Mouse (Mus musculus) ES-E14 (cell line): ENCODE measurements around the gene Proser3. TPM values are rescaled to one million over a fixed set of nuclear protein-coding genes. Genes with fewer than 3 reads are reported as not detected.
"Not testable (repeated sequence)": the region's sequence is repeated elsewhere in the genome, so short reads cannot be mapped to it uniquely, and the experiment has no call there.

Experiments
- DNase-seq: peaks from one replicate; pipeline ENCODE4 v3.0.0-alpha.2; 2013; ENCODE audit warnings: low read depth, low spot score
- H3K27ac ChIP-seq: 2 replicates; pipeline ENCODE4 v1.5.1; 2012; ENCODE audit warnings: low read depth, mild to moderate bottlenecking, low read length, moderate library complexity, mixed read lengths; ENCODE audit not compliant: poor library complexity, insufficient read depth, severe bottlenecking
- H3K36me3 ChIP-seq: 2 replicates; pipeline ENCODE4 v1.6.1; 2012; ENCODE audit warnings: mild to moderate bottlenecking, low read length, moderate library complexity, mixed read lengths; ENCODE audit not compliant: control insufficient read depth, poor library complexity, insufficient read depth, severe bottlenecking
- H3K4me1 ChIP-seq, 2 experiments: fragments of 150-350 bp in 1 of 2; sonication (generic) in 1 of 2; 2 replicates each; pipeline ENCODE4 v1.6.1; 2012; ENCODE audit warnings: low read length in 2 of 2, mild to moderate bottlenecking in 1 of 2, mixed read lengths in 1 of 2; ENCODE audit not compliant: control insufficient read depth in 2 of 2, insufficient read depth in 2 of 2, poor library complexity in 1 of 2
- H3K4me3 ChIP-seq, 2 experiments: fragments of 150-350 bp in 1 of 2; sonication (generic) in 1 of 2; 2 replicates each; pipeline ENCODE4 v1.5.1; 2012; ENCODE audit warnings: low read length in 2 of 2, low read depth in 1 of 2, mild to moderate bottlenecking in 1 of 2, mixed read lengths in 1 of 2; ENCODE audit not compliant: insufficient read depth in 1 of 2, poor library complexity in 1 of 2, severe bottlenecking in 1 of 2
- H3K9ac ChIP-seq: 2 replicates; pipeline ENCODE4 v1.6.1; 2012; ENCODE audit warnings: low read depth, mild to moderate bottlenecking, low read length, mixed read lengths; ENCODE audit not compliant: poor library complexity, insufficient read depth, severe bottlenecking
- H3K9me3 ChIP-seq: fragments of 150-350 bp; sonication (generic); 2 replicates; pipeline ENCODE4 v1.6.1; 2012; ENCODE audit warnings: low read depth, mild to moderate bottlenecking, low read length; ENCODE audit not compliant: control insufficient read depth, insufficient read depth
- CHD2 ChIP-seq: IDR thresholded peaks from 2 replicates; pipeline ENCODE4 v1.6.1; 2014; ENCODE audit warnings: mild to moderate bottlenecking, low read depth, low read length, inconsistent platforms
- HCFC1 ChIP-seq: IDR thresholded peaks from 2 replicates; pipeline ENCODE4 v1.6.1; 2012; ENCODE audit warnings: low read length, inconsistent platforms, borderline replicate concordance; ENCODE audit not compliant: insufficient read depth
- MAFK ChIP-seq: IDR thresholded peaks from 2 replicates; pipeline ENCODE4 v1.6.1; 2014; ENCODE audit warnings: mild to moderate bottlenecking, low read depth, low read length, inconsistent platforms; ENCODE audit not compliant: insufficient read depth
- ZC3H11A ChIP-seq: IDR thresholded peaks from 2 replicates; pipeline ENCODE4 v1.6.1; 2012; ENCODE audit warnings: low read depth, mild to moderate bottlenecking, inconsistent platforms, low read length, borderline replicate concordance
- ZNF384 ChIP-seq: IDR thresholded peaks from 2 replicates; pipeline ENCODE4 v1.6.1; 2012; ENCODE audit warnings: low read depth, low read length, inconsistent platforms
- in situ Hi-C, 2 experiments: fragments of 600-800 bp; cut with MboI; formaldehyde crosslinking; loops; one replicate each; pipeline ENCODE4 v1.15.1; 2025; ENCODE audit warnings: low sequenced_read_pairs in 2 of 2, inconsistent platforms in 1 of 2; ENCODE audit not compliant: unreplicated experiment in 2 of 2
- total RNA-seq: library from RNA; depleted of rRNA; stranded (reverse); fragments of 300-350 nt; gene quantifications from 2 replicates; pipeline ENCODE4 v1.2.3, GENCODE M21; 2012

The Proser3 gene
- total RNA-seq, 1 experiment = 6.8 TPM

DNA sequence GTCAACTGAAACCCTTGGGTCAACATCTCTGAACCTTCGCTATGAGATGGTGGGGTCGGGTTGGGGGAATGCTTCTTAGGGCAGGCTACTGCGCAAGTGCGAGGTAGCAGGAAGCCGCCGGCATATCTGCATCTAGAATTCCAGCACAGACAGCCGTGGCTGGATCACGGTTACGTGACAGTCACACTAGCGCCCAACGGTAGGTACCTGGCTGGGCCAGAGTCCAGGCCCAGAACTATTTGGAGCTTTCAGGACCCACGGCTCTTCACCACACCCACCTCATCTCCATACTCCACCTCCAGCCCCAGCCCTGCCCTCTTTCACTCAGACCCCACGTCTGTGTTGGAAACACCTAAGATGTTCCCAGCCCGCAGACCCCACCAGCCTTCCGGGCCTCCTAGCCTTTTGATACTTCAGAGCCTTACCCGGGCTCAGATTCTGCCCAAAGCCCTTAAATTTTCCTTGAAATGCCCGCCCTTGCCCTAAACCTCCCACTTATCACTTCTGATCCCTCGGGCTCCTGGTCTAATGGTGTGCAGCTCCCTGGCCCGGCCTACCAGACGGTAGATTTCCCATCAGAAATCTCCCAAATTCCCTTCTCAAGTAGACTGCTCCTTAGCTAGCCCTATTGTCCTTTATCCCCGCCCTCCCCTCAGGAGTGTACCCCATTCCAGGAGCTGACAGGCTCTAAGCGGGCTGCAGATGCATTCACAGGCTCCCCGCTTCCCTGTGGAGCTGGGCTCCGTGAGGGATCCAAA lies 36.9 kb downstream of the Proser3 start:
- peak overlapping the region; percentile 9; the same call in 1 of the 2 replicates for H3K9ac ChIP-seq
- H3K4me3 ChIP-seq = peak overlapping the region; percentile 26 to 42; a peak in 3 of 4 replicates
- in situ Hi-C loops = no loop called here

DNA sequence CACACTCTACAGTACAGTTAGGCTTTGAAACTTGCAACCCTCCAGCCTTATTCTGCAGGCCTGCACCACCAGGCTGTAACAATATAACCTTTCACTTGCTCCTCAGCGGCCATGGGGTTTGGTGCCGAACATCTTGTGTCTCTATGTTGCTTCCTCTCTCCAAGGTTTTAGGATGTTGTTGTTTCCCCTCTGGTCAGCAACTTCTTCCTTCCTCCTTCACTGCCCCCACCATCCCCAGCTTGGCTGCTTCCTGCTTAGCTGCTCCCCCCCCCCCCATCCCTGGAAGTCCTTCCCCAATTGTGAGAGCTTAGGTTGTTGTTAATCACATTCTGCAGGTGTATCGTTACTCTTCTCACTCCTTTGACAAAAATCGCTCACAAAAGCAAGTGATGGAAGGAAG lies 44.0 kb downstream of the Proser3 start:
- no peak for DNase-seq
- no peaks in the 10 kb centered on the region for H3K4me1 ChIP-seq
- H3K9me3 ChIP-seq = no peaks in the 10 kb centered on the region
- in situ Hi-C loops = no loop called here
- no peak overlapping the region for H3K27ac ChIP-seq
- no peak overlapping the region for H3K9ac ChIP-seq
- no peak for TF ChIP-seq HCFC1
- TF ChIP-seq MAFK = no peak
- no peak for TF ChIP-seq CHD2
- no peak for TF ChIP-seq ZC3H11A
- TF ChIP-seq ZNF384 = no peak
- no peaks in the 10 kb centered on the region for H3K36me3 ChIP-seq
- H3K4me3 ChIP-seq = no peak overlapping the region

More for the DNA sequence above, 36.9 kb downstream of the Proser3 start:
- no peak overlapping the region for H3K27ac ChIP-seq
- peaks cover 2 to 4% of the 10 kb centered on the region in 2 experiments; a peak in 2 of 4 replicates for H3K4me1 ChIP-seq
- H3K9me3 ChIP-seq = no peaks in the 10 kb centered on the region
- TF ChIP-seq HCFC1 (no peak), CHD2 (no peak)
- DNase-seq = peak; percentile 35
- no peaks in the 10 kb centered on the region for H3K36me3 ChIP-seq

DNA sequence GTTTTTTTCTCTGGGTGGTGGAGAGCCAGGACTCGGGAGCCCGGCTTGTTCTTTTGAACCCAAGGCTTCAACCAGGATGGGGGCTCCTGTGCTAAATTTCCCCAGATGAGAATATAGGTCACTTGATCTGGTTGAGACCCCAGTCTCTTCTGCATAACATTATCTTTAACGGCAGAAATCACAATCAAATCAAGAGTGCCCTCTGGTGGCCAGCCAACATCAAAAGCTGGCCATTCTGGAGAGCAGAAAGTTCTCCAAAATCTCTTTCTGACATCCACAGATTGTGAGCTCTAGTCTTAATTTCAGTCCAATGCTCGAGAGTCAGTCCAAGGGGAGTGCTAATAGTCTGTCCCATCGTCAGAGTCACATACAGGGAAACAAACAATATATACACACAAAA lies 50.9 kb downstream of the Proser3 start:
- H3K9me3 ChIP-seq, H3K4me3 ChIP-seq, DNase-seq, H3K27ac ChIP-seq, H3K36me3 ChIP-seq, in situ Hi-C loops, H3K9ac ChIP-seq, H3K4me1 ChIP-seq: not testable (repeated sequence)

DNA sequence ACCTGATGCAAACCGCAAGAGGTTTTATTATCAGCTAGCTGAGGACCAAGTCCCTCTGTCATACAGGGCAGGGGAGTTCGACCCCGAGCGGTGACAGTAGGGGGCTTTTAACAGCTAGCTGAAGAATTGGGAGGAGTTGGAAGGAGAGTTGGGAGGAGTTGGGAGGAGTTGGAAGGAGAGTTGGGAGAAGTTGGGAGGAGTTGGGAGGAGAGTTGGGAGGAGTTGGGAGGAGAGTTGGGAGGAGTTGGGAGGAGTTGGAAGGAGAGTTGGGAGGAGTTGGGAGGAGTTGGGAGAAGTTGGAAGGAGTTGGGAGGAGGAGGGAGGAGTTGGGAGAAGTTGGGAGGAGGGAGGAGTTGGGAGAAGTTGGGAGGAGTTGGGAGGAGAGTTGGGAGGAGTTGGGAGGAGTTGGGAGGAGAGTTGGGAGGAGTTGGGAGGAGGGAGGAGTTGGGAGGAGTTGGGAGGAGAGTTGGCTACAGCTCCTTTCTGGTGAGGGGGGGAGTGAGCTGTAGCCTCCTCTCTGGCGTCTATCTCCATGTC lies 56.5 kb downstream of the Proser3 start:
- in situ Hi-C loops, H3K4me3 ChIP-seq, H3K4me1 ChIP-seq, H3K9ac ChIP-seq, DNase-seq, H3K36me3 ChIP-seq, H3K27ac ChIP-seq, H3K9me3 ChIP-seq: not testable (repeated sequence)

DNA sequence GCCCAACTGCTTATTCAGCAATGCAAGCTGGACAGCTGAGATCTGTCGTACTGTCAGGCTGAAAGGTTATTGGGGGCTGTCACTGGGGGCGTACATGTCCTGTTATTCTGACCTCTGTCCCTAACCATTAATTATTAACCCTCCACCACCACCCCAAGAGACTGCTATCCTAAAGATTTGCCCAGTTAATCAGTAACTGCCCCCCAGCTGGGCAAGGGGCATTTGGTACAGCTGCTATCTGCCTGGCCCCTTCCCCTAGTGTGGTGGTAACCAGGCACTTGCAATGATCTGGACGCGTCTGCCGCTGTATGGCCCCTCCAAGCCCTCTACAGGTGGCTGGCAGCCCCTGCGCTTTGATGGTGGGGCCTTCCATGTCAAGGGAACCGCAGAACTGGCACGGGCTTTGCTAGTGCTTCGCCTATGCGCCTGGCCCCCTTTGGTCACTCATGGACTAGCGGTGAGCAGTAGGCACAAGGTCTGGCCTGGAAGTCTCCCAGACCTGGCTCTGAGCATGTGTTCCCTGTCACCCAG lies 58.6 kb downstream of the Proser3 start, which contains the start of gene Prodh2:
Prodh2 (plus strand) TSS at position 222 of the 531 bp plus-strand sequence.
- no peaks in the 10 kb centered on the region for H3K9me3 ChIP-seq
- in situ Hi-C loops = no loop called here
- TF ChIP-seq CHD2 = no peak
- TF ChIP-seq ZC3H11A = no peak
- no peak for TF ChIP-seq MAFK
- TF ChIP-seq HCFC1 = no peak
- TF ChIP-seq ZNF384 = no peak

More for the DNA sequence above, 58.6 kb downstream of the Proser3 start, which contains the start of gene Prodh2:
- H3K4me1 ChIP-seq = no peaks in the 10 kb centered on the region
- H3K9ac ChIP-seq = 0 out of 2 replicates have a peak within 1 kb of the TSS, but pooled peaks have one; percentile 25
- no peak for DNase-seq
- H3K27ac ChIP-seq = no peak within 1 kb of the TSS
- H3K4me3 ChIP-seq = peak within 1 kb of the TSS; percentile 38 to 43; a peak in 2 of 4 replicates
- H3K36me3 ChIP-seq = no peaks in the 10 kb centered on the region
